Mouse (Mus musculus) limb, embryonic 15.5 days (tissue): ENCODE results near the gene Nek1. TPM values are rescaled to one million over a fixed set of nuclear protein-coding genes. Genes with fewer than 3 reads are reported as not detected.

Experiments
- ATAC-seq: fragments of 200-750 bp; cut with Nextera tagmentation; 2 replicates; pipeline ENCODE4 v1.8.0; 2017; ENCODE audit warnings: low read depth, moderate TSS enrichment; ENCODE audit not compliant: insufficient number of reproducible peaks, low FRiP score, low TSS enrichment
- H3K27ac ChIP-seq: fragments of 300-500 bp; sonication (generic); 2 replicates; pipeline ENCODE4 v1.5.1; 2015; ENCODE audit warnings: moderate library complexity, mild to moderate bottlenecking, inconsistent platforms
- H3K27me3 ChIP-seq: fragments of 300-500 bp; sonication (generic); 2 replicates; pipeline ENCODE4 v1.6.1; 2015; ENCODE audit warnings: inconsistent platforms
- H3K36me3 ChIP-seq: fragments of 300-500 bp; sonication (generic); 2 replicates; pipeline ENCODE4 v1.6.1; 2015; ENCODE audit warnings: inconsistent platforms
- H3K4me1 ChIP-seq: fragments of 300-500 bp; sonication (generic); 2 replicates; pipeline ENCODE4 v1.6.1; 2015; ENCODE audit warnings: inconsistent platforms
- H3K4me2 ChIP-seq: fragments of 300-500 bp; sonication (generic); 2 replicates; pipeline ENCODE4 v1.6.1; 2015; ENCODE audit warnings: mild to moderate bottlenecking, inconsistent platforms
- H3K4me3 ChIP-seq: fragments of 300-500 bp; sonication (generic); 2 replicates; pipeline ENCODE4 v1.5.1; 2015; ENCODE audit warnings: mild to moderate bottlenecking, inconsistent platforms
- H3K9ac ChIP-seq: fragments of 300-500 bp; sonication (generic); 2 replicates; pipeline ENCODE4 v1.6.1; 2015; ENCODE audit warnings: inconsistent platforms
- H3K9me3 ChIP-seq: fragments of 300-500 bp; sonication (generic); 2 replicates; pipeline ENCODE4 v1.6.1; 2016; ENCODE audit warnings: inconsistent platforms
- WGBS: fragments of 180-500 bp; shearing (Covaris S2); methylation state at CpG from one replicate; pipeline ENCODE4 v1.1.7; 2015; 5-methylcytosine and 5-hydroxymethylcytosine counted together
- polyA plus RNA-seq: library from polyadenylated mRNA; unstranded; fragments of >200 nt; fragmentation: Nextera tagmentation; extraction: Ambion mirVana; gene quantifications from 2 replicates; pipeline ENCODE4 v1.2.1, GENCODE M21; 2015

Gene Nek1
- 18.8 and 18.9 TPM in 2 replicates for polyA plus RNA-seq

- Histone ChIP-seq H3K9ac (peak within 1 kb of the TSS; percentile 78), H3K27me3 (no peaks in the 10 kb centered on the region), H3K36me3 (no peaks in the 10 kb centered on the region), H3K27ac (peak within 1 kb of the TSS; percentile 95), H3K4me1 (peaks cover 3% of the 10 kb centered on the region; the same call in 1 of the 2 replicates), H3K4me2 (peak within 1 kb of the TSS; percentile 75), H3K9me3 (no peaks in the 10 kb centered on the region), H3K4me3 (peak within 1 kb of the TSS; percentile 87)
- peak; percentile 94 for ATAC-seq
- under 1% methylated on average over 57 of the region's 57 CpGs for WGBS
Observed at GRCm38 (mm10) chr8:60992910-60993638, at the start of gene Nek1. TSS of gene Nek1 (plus strand) at chr8:60993195.

- Histone ChIP-seq H3K9me3 (no peaks in the 10 kb centered on the region), H3K4me1 (no peaks in the 10 kb centered on the region), H3K4me3 (no peak overlapping the region), H3K27me3 (no peaks in the 10 kb centered on the region), H3K4me2 (no peak overlapping the region), H3K36me3 (no peaks in the 10 kb centered on the region), H3K27ac (no peak overlapping the region), H3K9ac (no peak overlapping the region)
- ATAC-seq, result no peak
Observed at GRCm38 (mm10) chr8:60947503-60947902, 45.5 kb upstream of the Nek1 start.

- WGBS, result 56% methylated on average over 4 of the region's 4 CpGs
- no peak overlapping the region for H3K27ac ChIP-seq
- no peak overlapping the region for H3K4me3 ChIP-seq
- 0 out of 2 replicates have a peak, but pooled peaks cover 4% of the 10 kb centered on the region for H3K4me1 ChIP-seq
- no peaks in the 10 kb centered on the region for H3K27me3 ChIP-seq
- no peaks in the 10 kb centered on the region for H3K9me3 ChIP-seq
- no peak overlapping the region for H3K4me2 ChIP-seq
- no peak for ATAC-seq
- H3K36me3 ChIP-seq, result no peaks in the 10 kb centered on the region
- no peak overlapping the region for H3K9ac ChIP-seq
Observed at GRCm38 (mm10) chr8:60949859-60950258, 43.1 kb upstream of the Nek1 start.

GRCm38 (mm10) chr8:60951271-60951670 is 41.7 kb upstream of the Nek1 start:
- Histone ChIP-seq H3K27ac (no peak overlapping the region), H3K27me3 (no peaks in the 10 kb centered on the region), H3K4me3 (no peak overlapping the region), H3K4me2 (no peak overlapping the region), H3K4me1 (0 out of 2 replicates have a peak, but pooled peaks cover 4% of the 10 kb centered on the region), H3K9ac (no peak overlapping the region), H3K9me3 (no peaks in the 10 kb centered on the region), H3K36me3 (no peaks in the 10 kb centered on the region)
- ATAC-seq, result no peak
- WGBS, result 72% methylated on average over 4 of the region's 4 CpGs

- Histone ChIP-seq H3K9ac (no peak overlapping the region), H3K36me3 (no peaks in the 10 kb centered on the region), H3K4me1 (0 out of 2 replicates have a peak, but pooled peaks cover 4% of the 10 kb centered on the region), H3K9me3 (no peaks in the 10 kb centered on the region), H3K27ac (no peak overlapping the region), H3K4me2 (no peak overlapping the region), H3K27me3 (no peaks in the 10 kb centered on the region), H3K4me3 (no peak overlapping the region)
- WGBS, result 90% methylated on average over 1 of the region's 1 CpGs
- no peak for ATAC-seq
Observed at GRCm38 (mm10) chr8:60951757-60952156, 41.2 kb upstream of the Nek1 start.

- Histone ChIP-seq H3K4me2 (no peak overlapping the region), H3K9ac (no peak overlapping the region), H3K4me1 (0 out of 2 replicates have a peak, but pooled peaks cover 4% of the 10 kb centered on the region), H3K27me3 (no peaks in the 10 kb centered on the region), H3K27ac (no peak overlapping the region), H3K4me3 (no peak overlapping the region), H3K36me3 (no peaks in the 10 kb centered on the region), H3K9me3 (no peaks in the 10 kb centered on the region)
- WGBS, result 74% methylated on average over 5 of the region's 5 CpGs
- no peak for ATAC-seq
Observed at GRCm38 (mm10) chr8:60952803-60953202, 40.2 kb upstream of the Nek1 start.

GRCm38 (mm10) chr8:60954281-60955014 is 38.5 kb upstream of the Nek1 start:
- 3% methylated on average over 15 of the region's 15 CpGs for WGBS
- H3K9me3 ChIP-seq, result no peaks in the 10 kb centered on the region
- H3K4me2 ChIP-seq, result peak overlapping the region; percentile 57
- H3K27me3 ChIP-seq, result no peaks in the 10 kb centered on the region
- 0 out of 2 replicates have a peak overlapping the region, but pooled peaks have one; percentile 33 for H3K9ac ChIP-seq
- ATAC-seq, result peak; percentile 95
- H3K36me3 ChIP-seq, result no peaks in the 10 kb centered on the region
- H3K4me3 ChIP-seq, result peak overlapping the region; percentile 41
- 0 out of 2 replicates have a peak, but pooled peaks cover 4% of the 10 kb centered on the region for H3K4me1 ChIP-seq
- peak overlapping the region; percentile 88 for H3K27ac ChIP-seq

GRCm38 (mm10) chr8:60956847-60957246 is 36.1 kb upstream of the Nek1 start:
- no peaks in the 10 kb centered on the region for H3K36me3 ChIP-seq
- H3K27me3 ChIP-seq, result no peaks in the 10 kb centered on the region
- no peaks in the 10 kb centered on the region for H3K9me3 ChIP-seq
- 85% methylated on average over 7 of the region's 7 CpGs for WGBS
- H3K9ac ChIP-seq, result no peak overlapping the region
- no peak overlapping the region for H3K27ac ChIP-seq
- no peak overlapping the region for H3K4me2 ChIP-seq
- ATAC-seq, result no peak
- no peak overlapping the region for H3K4me3 ChIP-seq
- peaks cover 4% of the 10 kb centered on the region; the same call in 1 of the 2 replicates for H3K4me1 ChIP-seq

GRCm38 (mm10) chr8:60962763-60963162 is 30.2 kb upstream of the Nek1 start:
- no peak overlapping the region for H3K9ac ChIP-seq
- no peaks in the 10 kb centered on the region for H3K27me3 ChIP-seq
- no peak for ATAC-seq
- no peaks in the 10 kb centered on the region for H3K36me3 ChIP-seq
- no peak overlapping the region for H3K4me2 ChIP-seq
- H3K9me3 ChIP-seq, result no peaks in the 10 kb centered on the region
- H3K4me1 ChIP-seq, result no peaks in the 10 kb centered on the region; the same call in 1 of the 2 replicates
- H3K27ac ChIP-seq, result no peak overlapping the region
- H3K4me3 ChIP-seq, result no peak overlapping the region
- 74% methylated on average over 3 of the region's 3 CpGs for WGBS

- no peaks in the 10 kb centered on the region for H3K9me3 ChIP-seq
- no peak overlapping the region for H3K4me2 ChIP-seq
- no peak for ATAC-seq
- no peaks in the 10 kb centered on the region for H3K36me3 ChIP-seq
- no peak overlapping the region for H3K4me3 ChIP-seq
- no peaks in the 10 kb centered on the region; the same call in 1 of the 2 replicates for H3K4me1 ChIP-seq
- no peak overlapping the region for H3K9ac ChIP-seq
- 64% methylated on average over 2 of the region's 2 CpGs for WGBS
- H3K27me3 ChIP-seq, result no peaks in the 10 kb centered on the region
- no peak overlapping the region for H3K27ac ChIP-seq
Observed at GRCm38 (mm10) chr8:60963931-60964330, 29.1 kb upstream of the Nek1 start.

GRCm38 (mm10) chr8:60964518-60964917 is 28.5 kb upstream of the Nek1 start:
- no peaks in the 10 kb centered on the region for H3K27me3 ChIP-seq
- no peaks in the 10 kb centered on the region for H3K9me3 ChIP-seq
- WGBS, result 79% methylated on average over 4 of the region's 4 CpGs
- no peak overlapping the region for H3K4me2 ChIP-seq
- no peak overlapping the region for H3K4me3 ChIP-seq
- H3K36me3 ChIP-seq, result no peaks in the 10 kb centered on the region
- ATAC-seq, result no peak
- H3K4me1 ChIP-seq, result no peaks in the 10 kb centered on the region; the same call in 1 of the 2 replicates
- no peak overlapping the region for H3K27ac ChIP-seq
- no peak overlapping the region for H3K9ac ChIP-seq

- Histone ChIP-seq H3K9me3 (no peaks in the 10 kb centered on the region), H3K9ac (no peak overlapping the region), H3K27me3 (no peaks in the 10 kb centered on the region), H3K27ac (no peak overlapping the region), H3K4me3 (no peak overlapping the region), H3K4me1 (no peaks in the 10 kb centered on the region; the same call in 1 of the 2 replicates), H3K4me2 (no peak overlapping the region), H3K36me3 (no peaks in the 10 kb centered on the region)
- no peak for ATAC-seq
- WGBS, result 57% methylated on average over 6 of the region's 6 CpGs
Observed at GRCm38 (mm10) chr8:60965306-60965705, 27.7 kb upstream of the Nek1 start.
